Mouse (Mus musculus) liver, adult (tissue): ENCODE measurements around the gene Plekhg3.

Source experiments
- GATA4 ChIP-seq: IDR thresholded peaks from 2 replicates; pipeline ENCODE4 v1.6.1; 2014; ENCODE audit warnings: mild to moderate bottlenecking, low read length; ENCODE audit not compliant: insufficient replicate concordance

Plekhg3 gene

GRCm38 (mm10) chr12:76530580-76531139 is at the start of gene Plekhg3:
Gene Plekhg3, plus strand, starts transcription at chr12:76530891.
- TF ChIP-seq GATA4: no peak

- no peak for TF ChIP-seq GATA4
Measured at GRCm38 (mm10) chr12:76482446-76482845, 48.2 kb upstream of the Plekhg3 start.

- no peak for TF ChIP-seq GATA4
Measured at GRCm38 (mm10) chr12:76482948-76483347, 47.7 kb upstream of the Plekhg3 start.

GRCm38 (mm10) chr12:76484881-76485280 is 45.8 kb upstream of the Plekhg3 start:
- TF ChIP-seq GATA4: no peak

- TF ChIP-seq GATA4: no peak
Measured at GRCm38 (mm10) chr12:76485381-76485780, 45.3 kb upstream of the Plekhg3 start.

- no peak for TF ChIP-seq GATA4
Measured at GRCm38 (mm10) chr12:76486943-76487342, 43.7 kb upstream of the Plekhg3 start.

GRCm38 (mm10) chr12:76490798-76491197 is 39.9 kb upstream of the Plekhg3 start:
- no peak for TF ChIP-seq GATA4

GRCm38 (mm10) chr12:76493462-76493861 is 37.2 kb upstream of the Plekhg3 start:
- TF ChIP-seq GATA4: no peak

- no peak for TF ChIP-seq GATA4
Measured at GRCm38 (mm10) chr12:76495381-76495780, 35.3 kb upstream of the Plekhg3 start.

GRCm38 (mm10) chr12:76496324-76496723 is 34.4 kb upstream of the Plekhg3 start:
- TF ChIP-seq GATA4: no peak

GRCm38 (mm10) chr12:76499276-76499675 is 31.4 kb upstream of the Plekhg3 start:
- TF ChIP-seq GATA4: no peak

- TF ChIP-seq GATA4: no peak
Measured at GRCm38 (mm10) chr12:76500055-76500454, 30.6 kb upstream of the Plekhg3 start.

- TF ChIP-seq GATA4: no peak
Measured at GRCm38 (mm10) chr12:76500896-76501295, 29.8 kb upstream of the Plekhg3 start.

- TF ChIP-seq GATA4: no peak
Measured at GRCm38 (mm10) chr12:76502981-76503380, 27.7 kb upstream of the Plekhg3 start.

- TF ChIP-seq GATA4: no peak
Measured at GRCm38 (mm10) chr12:76506522-76506921, 24.2 kb upstream of the Plekhg3 start.

GRCm38 (mm10) chr12:76507791-76508190 is 22.9 kb upstream of the Plekhg3 start:
- no peak for TF ChIP-seq GATA4

GRCm38 (mm10) chr12:76508909-76509440 is 21.7 kb upstream of the Plekhg3 start:
- TF ChIP-seq GATA4: no peak
